Mouse (Mus musculus): ENCODE results near the gene Grm2. TPM values are rescaled to one million over a fixed set of nuclear protein-coding genes. Genes with fewer than 3 reads are reported as not detected.

Grm2 gene
- total RNA-seq, 2 experiments from 2014 or later = not detected

Other genes with a start within 250 kb of the Grm2 start
- 100 to 1,000 TPM; 296 to 309 TPM for gene Rpl29, start 226.6 kb downstream of the Grm2 start, total RNA-seq (2021)
- gene Acy1, start 217.8 kb downstream of the Grm2 start, total RNA-seq (2021) = 10 to 100 TPM; 22.4 to 28.6 TPM
- gene Abhd14b, start 208.6 kb downstream of the Grm2 start, total RNA-seq (2021) = 1 to 10 TPM; 6.3 to 6.7 TPM
- gene Abhd14a, start 208.4 kb downstream of the Grm2 start, total RNA-seq (2021) = 10 to 100 TPM; 20.2 to 21.3 TPM
- gene Pcbp4, start 202.8 kb downstream of the Grm2 start, total RNA-seq (2021) = 10 to 100 TPM; 70.7 to 81.8 TPM
- gene Gpr62, start 190.1 kb downstream of the Grm2 start, total RNA-seq (2021) = not detected
- gene Rrp9, start 180.1 kb downstream of the Grm2 start, total RNA-seq (2021) = 10 to 100 TPM; 19.7 to 23.5 TPM
- gene Parp3, start 179.1 kb downstream of the Grm2 start, total RNA-seq (2021) = 10 to 100 TPM; 30.1 to 33.5 TPM
- not detected for gene Iqcf1, start 156.1 kb downstream of the Grm2 start, total RNA-seq (2021)
- not detected for gene Iqcf5, start 141.5 kb downstream of the Grm2 start, total RNA-seq (2021)
- gene Iqcf3, start 94.5 kb downstream of the Grm2 start, total RNA-seq (2021) = not detected
- not detected for gene Iqcf4, start 85.1 kb downstream of the Grm2 start, total RNA-seq (2021)
- not detected for gene Iqcf6, start 29.5 kb downstream of the Grm2 start, total RNA-seq (2021)
- 10 to 100 TPM; 41.7 to 44.0 TPM for gene Tex264, start 29.8 kb upstream of the Grm2 start, total RNA-seq (2021)
- 1 to 10 TPM; 9.0 to 9.6 TPM for gene Rad54l2, start 133.1 kb upstream of the Grm2 start, total RNA-seq (2021)
- gene Dcaf1, start 165.8 kb upstream of the Grm2 start, total RNA-seq (2021) = 10 to 100 TPM; 23.3 to 29.6 TPM
- 10 to 100 TPM; 12.3 to 15.2 TPM for gene Rbm15b, start 231.3 kb upstream of the Grm2 start, total RNA-seq (2021)
- gene Manf, start 235.9 kb upstream of the Grm2 start, total RNA-seq (2021) = 100 to 1,000 TPM; 169 to 207 TPM

All from heart, postnatal 25 days (tissue).